Mouse (Mus musculus) stomach, embryonic 16.5 days (tissue): ENCODE measurements around the gene Olfr313. TPM values are rescaled to one million over a fixed set of nuclear protein-coding genes. Genes with fewer than 3 reads are reported as not detected.
A peak's percentile ranks its signal among the peaks of the same experiment; 100 is the strongest.
"Not testable (repeated sequence)": the region's sequence is repeated elsewhere in the genome, so short reads cannot be mapped to it uniquely, and the experiment has no call there.

Source experiments
- ATAC-seq: fragments of 200-750 bp; cut with Nextera tagmentation; 2 replicates; pipeline ENCODE4 v1.8.0; 2017; ENCODE audit warnings: moderate number of reproducible peaks, moderate TSS enrichment; ENCODE audit not compliant: insufficient read depth, low FRiP score
- H3K27ac ChIP-seq: fragments of 300-500 bp; sonication (generic); 2 replicates; pipeline ENCODE4 v1.5.1; 2014; ENCODE audit warnings: low read length
- H3K27me3 ChIP-seq: fragments of 300-500 bp; sonication (generic); 2 replicates; pipeline ENCODE4 v1.6.1; 2014; ENCODE audit warnings: low read length, control low read depth, mixed read lengths; ENCODE audit not compliant: control insufficient read depth, insufficient read depth
- H3K36me3 ChIP-seq: fragments of 300-500 bp; sonication (generic); 2 replicates; pipeline ENCODE4 v1.6.1; 2014; ENCODE audit warnings: low read length; ENCODE audit not compliant: control insufficient read depth, insufficient read depth
- H3K4me1 ChIP-seq: fragments of 300-500 bp; sonication (generic); 2 replicates; pipeline ENCODE4 v1.6.1; 2014; ENCODE audit warnings: low read length, control low read depth, mixed read lengths; ENCODE audit not compliant: control insufficient read depth, insufficient read depth
- H3K4me2 ChIP-seq: fragments of 300-500 bp; sonication (generic); 2 replicates; pipeline ENCODE4 v1.6.1; 2014; ENCODE audit warnings: low read depth, low read length, mixed read lengths
- H3K4me3 ChIP-seq: fragments of 300-500 bp; sonication (generic); replicated peaks from 2 replicates; pipeline ENCODE4 v1.5.1; 2014; ENCODE audit warnings: mild to moderate bottlenecking, low read length
- H3K9ac ChIP-seq: fragments of 300-500 bp; sonication (generic); 2 replicates; pipeline ENCODE4 v1.6.1; 2014; ENCODE audit warnings: low read length
- H3K9me3 ChIP-seq: fragments of 300-500 bp; sonication (generic); replicated peaks from 2 replicates; pipeline ENCODE4 v1.6.1; 2016; ENCODE audit warnings: low read length, control low read depth; ENCODE audit not compliant: control insufficient read depth
- WGBS: fragments of 180-500 bp; shearing (Covaris S2); extraction: QIAGEN DNeasy Blood & Tissue Kit; methylation state at CpG from one replicate; pipeline ENCODE4 v1.1.7; 2014; 5-methylcytosine and 5-hydroxymethylcytosine counted together
- polyA plus RNA-seq: library from polyadenylated mRNA; unstranded; fragments of >200 nt; fragmentation: Nextera tagmentation; extraction: Ambion mirVana; gene quantifications from 2 replicates; pipeline ENCODE4 v1.2.1, GENCODE M21; 2015

Olfr313 gene
- polyA plus RNA-seq, 1 experiment from 2014 or later: not detected

GRCm38 (mm10) chr11:58829764-58830163 lies 15.0 kb downstream of the Olfr313 start:
- Histone ChIP-seq H3K9ac (no peak overlapping the region), H3K4me1 (no peaks in the 10 kb centered on the region), H3K9me3 (no peaks in the 10 kb centered on the region), H3K4me2 (no peak overlapping the region), H3K27ac (no peak overlapping the region), H3K4me3 (no peak overlapping the region), H3K36me3 (no peaks in the 10 kb centered on the region), H3K27me3 (no peaks in the 10 kb centered on the region)
- no peak for ATAC-seq
- WGBS: 79% methylated on average over 3 of the region's 3 CpGs

GRCm38 (mm10) chr11:58832541-58832940 lies 17.7 kb downstream of the Olfr313 start:
- 62% methylated on average over 3 of the region's 3 CpGs for WGBS
- not testable (repeated sequence) for H3K9ac ChIP-seq, H3K27me3 ChIP-seq, H3K9me3 ChIP-seq, H3K27ac ChIP-seq, H3K4me3 ChIP-seq, ATAC-seq, H3K36me3 ChIP-seq, H3K4me2 ChIP-seq, H3K4me1 ChIP-seq

- H3K27ac ChIP-seq, H3K36me3 ChIP-seq, H3K9me3 ChIP-seq, ATAC-seq, H3K4me2 ChIP-seq, H3K27me3 ChIP-seq, H3K9ac ChIP-seq, H3K4me1 ChIP-seq, H3K4me3 ChIP-seq: not testable (repeated sequence)
Measured at GRCm38 (mm10) chr11:58838951-58839350, 24.2 kb downstream of the Olfr313 start, which contains the start of gene Olfr311. TSS of gene Olfr311 (plus strand) at chr11:58839251.

GRCm38 (mm10) chr11:58846919-58847461 lies 32.2 kb downstream of the Olfr313 start, which contains the start of gene Gm12258:
TSS of gene Gm12258 (plus strand) at chr11:58847158.
- 0% methylated on average over 24 of the region's 24 CpGs for WGBS
- peak; percentile 100 for ATAC-seq
- Histone ChIP-seq H3K36me3 (peaks cover 7% of the 10 kb centered on the region; the same call in 1 of the 2 replicates), H3K4me1 (peaks cover 6% of the 10 kb centered on the region; the same call in 1 of the 2 replicates), H3K9me3 (no peaks in the 10 kb centered on the region), H3K4me3 (peak within 1 kb of the TSS; percentile 76), H3K27ac (peak within 1 kb of the TSS; percentile 57), H3K27me3 (no peaks in the 10 kb centered on the region), H3K9ac (peak within 1 kb of the TSS; percentile 92), H3K4me2 (peak within 1 kb of the TSS; percentile 87)

- H3K27ac ChIP-seq: no peak overlapping the region
- 44% methylated on average over 9 of the region's 9 CpGs for WGBS
- H3K9me3 ChIP-seq: no peaks in the 10 kb centered on the region
- H3K4me3 ChIP-seq: peak overlapping the region; percentile 76
- peaks cover 7% of the 10 kb centered on the region; the same call in 1 of the 2 replicates for H3K36me3 ChIP-seq
- peak overlapping the region; percentile 87 for H3K4me2 ChIP-seq
- no peak for ATAC-seq
- H3K27me3 ChIP-seq: no peaks in the 10 kb centered on the region
- peak overlapping the region; percentile 92 for H3K9ac ChIP-seq
- H3K4me1 ChIP-seq: peaks cover 6% of the 10 kb centered on the region; the same call in 1 of the 2 replicates
Measured at GRCm38 (mm10) chr11:58847636-58848035, 32.8 kb downstream of the Olfr313 start.

GRCm38 (mm10) chr11:58849731-58850130 lies 34.9 kb downstream of the Olfr313 start:
- H3K9ac ChIP-seq: no peak overlapping the region
- no peak overlapping the region for H3K4me3 ChIP-seq
- peaks cover 6% of the 10 kb centered on the region; the same call in 1 of the 2 replicates for H3K4me1 ChIP-seq
- ATAC-seq: no peak
- 58% methylated on average over 2 of the region's 2 CpGs for WGBS
- H3K27me3 ChIP-seq: no peaks in the 10 kb centered on the region
- peaks cover 7% of the 10 kb centered on the region; the same call in 1 of the 2 replicates for H3K36me3 ChIP-seq
- H3K4me2 ChIP-seq: no peak overlapping the region
- H3K9me3 ChIP-seq: no peaks in the 10 kb centered on the region
- H3K27ac ChIP-seq: no peak overlapping the region

- H3K27me3 ChIP-seq: no peaks in the 10 kb centered on the region
- no peak overlapping the region for H3K4me3 ChIP-seq
- H3K27ac ChIP-seq: no peak overlapping the region
- peaks cover 50% of the 10 kb centered on the region for H3K36me3 ChIP-seq
- H3K4me1 ChIP-seq: no peaks in the 10 kb centered on the region
- H3K9me3 ChIP-seq: peaks cover 24% of the 10 kb centered on the region
- 96% methylated on average over 8 of the region's 8 CpGs for WGBS
- no peak overlapping the region for H3K9ac ChIP-seq
- H3K4me2 ChIP-seq: no peak overlapping the region
- ATAC-seq: no peak
Measured at GRCm38 (mm10) chr11:58860744-58861143, 45.9 kb downstream of the Olfr313 start.

- 3% methylated on average over 37 of the region's 37 CpGs for WGBS
- H3K27ac ChIP-seq: peak within 1 kb of the TSS; percentile 65
- H3K4me3 ChIP-seq: peak within 1 kb of the TSS; percentile 67
- H3K4me1 ChIP-seq: peaks cover 10% of the 10 kb centered on the region
- H3K9ac ChIP-seq: peak within 1 kb of the TSS; percentile 78
- H3K4me2 ChIP-seq: peak within 1 kb of the TSS; percentile 75
- ATAC-seq: peak; percentile 87
- no peaks in the 10 kb centered on the region for H3K27me3 ChIP-seq
- no peaks in the 10 kb centered on the region for H3K36me3 ChIP-seq
- H3K9me3 ChIP-seq: no peaks in the 10 kb centered on the region
Measured at GRCm38 (mm10) chr11:58867039-58867953, 52.5 kb downstream of the Olfr313 start, which contains the start of gene 2810021J22Rik. TSS of gene 2810021J22Rik (plus strand) at chr11:58867216.

GRCm38 (mm10) chr11:58867954-58868330 lies 53.1 kb downstream of the Olfr313 start:
- peaks cover 10% of the 10 kb centered on the region for H3K4me1 ChIP-seq
- no peaks in the 10 kb centered on the region for H3K36me3 ChIP-seq
- no peak for ATAC-seq
- peak overlapping the region; percentile 78 for H3K9ac ChIP-seq
- 72% methylated on average over 6 of the region's 6 CpGs for WGBS
- H3K9me3 ChIP-seq: no peaks in the 10 kb centered on the region
- H3K27ac ChIP-seq: peak overlapping the region; percentile 20; the same call in 1 of the 2 replicates
- no peaks in the 10 kb centered on the region for H3K27me3 ChIP-seq
- peak overlapping the region; percentile 75 for H3K4me2 ChIP-seq
- peak overlapping the region; percentile 67 for H3K4me3 ChIP-seq
